Mouse (Mus musculus) heart, adult 10 weeks (tissue): Measurements from ENCODE around the gene Gm10772. TPM values are rescaled to one million over a fixed set of nuclear protein-coding genes. Genes with fewer than 3 reads are reported as not detected.

Experiments used
- polyA plus RNA-seq: library from polyadenylated mRNA; stranded (reverse); fragments of 350-450 nt; fragmentation: Illumina TruSeq; extraction: RNeasy Lipid Tissue Mini Kit (QIAGEN cat#74804); gene quantifications from one replicate; pipeline ENCODE4 v1.2.3, GENCODE M21; 2014; ENCODE audit warnings: low read depth, low replicate concordance

Gene Gm10772
- not detected for polyA plus RNA-seq

GRCm38 (mm10) chr13:66227473-66227872 is at the start of gene Gm10772:
Gene Gm10772 (minus strand): TSS chr13:66227573.

Other genes with a start within 250 kb of the Gm10772 start
- not detected for gene Gm10324, start 108.0 kb downstream of the Gm10772 start, polyA plus RNA-seq
- gene 2410141K09Rik, start 213.5 kb upstream of the Gm10772 start, polyA plus RNA-seq = not detected